Mouse (Mus musculus) frontal cortex, postnatal 25 days (tissue): ENCODE measurements at regions not wholly inside any gene's neighbourhood (a gene's known extent, or its start where the extent isn't known, plus 50 kb on each side); places are given as distances from the start of the nearest gene placed in this dataset.

Experiments used
- DNase-seq, 2 experiments: peaks; one replicate each; pipeline ENCODE4 v3.0.0; 2022; ENCODE audit warnings: low spot score in 2 of 2

DNA sequence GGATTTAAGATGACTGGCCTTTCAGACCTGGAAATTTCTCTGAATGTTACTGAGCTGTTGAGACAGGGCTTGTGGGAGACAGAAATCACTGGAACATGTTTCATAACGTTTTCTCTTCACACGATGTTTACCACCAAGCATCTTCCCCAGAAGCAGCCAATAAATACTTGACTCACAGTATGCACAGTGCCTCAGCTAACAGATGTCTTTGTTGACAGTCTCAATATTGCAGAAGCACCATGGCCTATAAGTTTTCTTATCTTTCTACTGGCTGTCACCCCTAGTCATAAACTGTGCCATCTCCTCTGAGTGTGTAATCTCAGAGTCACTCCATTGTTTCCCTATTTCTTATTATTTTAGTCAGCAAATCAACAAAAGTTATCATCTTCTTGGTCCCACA, 187.9 kb upstream of the Gm38303 start:
- no peak for DNase-seq

DNA sequence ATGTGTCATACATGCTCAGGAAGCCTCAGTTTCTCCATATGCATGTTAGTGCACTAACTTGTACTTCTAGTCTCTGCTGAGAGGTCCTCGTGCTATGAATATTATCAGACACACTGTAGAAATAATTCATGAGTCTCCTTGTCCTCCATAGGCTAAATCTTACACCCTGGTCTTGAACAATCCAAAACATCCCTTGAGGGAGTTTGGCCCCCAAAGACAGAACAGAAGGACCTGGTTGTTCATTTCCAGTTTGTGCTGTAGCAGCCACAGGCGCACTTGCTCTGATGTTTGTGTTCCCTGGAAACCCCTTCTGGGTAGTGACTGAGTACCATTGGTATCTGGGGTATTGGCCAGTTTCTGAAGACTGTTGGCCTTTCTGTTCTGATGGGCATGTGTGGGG, 176.7 kb upstream of the Gm38303 start:
- no peak for DNase-seq

DNA sequence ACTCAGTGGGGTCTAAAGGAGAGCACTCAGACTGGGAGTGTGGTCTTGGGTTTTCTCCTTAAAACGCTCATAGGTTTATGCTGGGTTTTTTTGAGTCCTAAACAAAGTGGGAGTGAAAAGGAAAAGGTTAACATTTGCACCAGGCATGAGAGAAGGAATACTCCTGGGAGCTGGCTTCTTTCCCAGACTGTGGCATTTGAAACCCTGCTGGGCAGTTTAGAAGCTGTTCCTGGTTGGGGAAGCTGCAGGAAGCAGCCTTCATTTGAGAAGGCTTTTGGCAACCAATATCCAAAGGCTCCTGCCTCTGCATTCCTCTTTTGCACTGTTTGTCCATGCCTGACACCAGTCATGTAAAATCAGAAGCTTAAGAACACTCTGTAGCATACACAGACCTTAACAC, 175.9 kb upstream of the Gm38303 start:
- peak in 1 of 2 experiments; percentile 9 for DNase-seq
